Mouse (Mus musculus) intestine, embryonic 14.5 days (tissue): ENCODE data around the gene Rprml. TPM values are rescaled to one million over a fixed set of nuclear protein-coding genes. Genes with fewer than 3 reads are reported as not detected.
A peak's percentile ranks its signal among the peaks of the same experiment; 100 is the strongest.

Source experiments
- ATAC-seq: fragments of 200-750 bp; cut with Nextera tagmentation; replicated peaks from 2 replicates; pipeline ENCODE4 v1.8.0; 2017; ENCODE audit warnings: low read depth, moderate number of reproducible peaks, moderate TSS enrichment, moderate library complexity; ENCODE audit not compliant: low FRiP score, low TSS enrichment
- DNase-seq: peaks from one replicate; pipeline ENCODE4 v3.0.0-alpha.2; 2018; ENCODE audit warnings: low spot score
- H3K27ac ChIP-seq: fragments of 300-500 bp; sonication (generic); 2 replicates; pipeline ENCODE4 v1.5.1; 2014; ENCODE audit warnings: low read depth, mild to moderate bottlenecking, control low read depth
- H3K27me3 ChIP-seq: fragments of 300-500 bp; sonication (generic); replicated peaks from 2 replicates; pipeline ENCODE4 v1.6.1; 2014; ENCODE audit warnings: low read length, control low read depth; ENCODE audit not compliant: control insufficient read depth, insufficient read depth
- H3K36me3 ChIP-seq: fragments of 300-500 bp; sonication (generic); 2 replicates; pipeline ENCODE4 v1.6.1; 2014; ENCODE audit warnings: low read length, control low read depth; ENCODE audit not compliant: control insufficient read depth, insufficient read depth
- H3K4me1 ChIP-seq: fragments of 300-500 bp; sonication (generic); replicated peaks from 2 replicates; pipeline ENCODE4 v1.6.1; 2014; ENCODE audit warnings: low read length, control low read depth, mixed read lengths; ENCODE audit not compliant: control insufficient read depth, insufficient read depth
- H3K4me2 ChIP-seq: fragments of 300-500 bp; sonication (generic); 2 replicates; pipeline ENCODE4 v1.6.1; 2014; ENCODE audit warnings: low read length
- H3K4me3 ChIP-seq: fragments of 300-500 bp; sonication (generic); 2 replicates; pipeline ENCODE4 v1.5.1; 2014; ENCODE audit warnings: low read depth, low read length, control low read depth, mixed read lengths
- H3K9ac ChIP-seq: fragments of 300-500 bp; sonication (generic); 2 replicates; pipeline ENCODE4 v1.6.1; 2014; ENCODE audit warnings: mild to moderate bottlenecking, low read length
- H3K9me3 ChIP-seq: fragments of 300-500 bp; sonication (generic); 2 replicates; pipeline ENCODE4 v1.6.1; 2016; ENCODE audit warnings: low read length, control low read depth; ENCODE audit not compliant: control insufficient read depth
- WGBS: fragments of 180-500 bp; shearing (Covaris S2); extraction: QIAGEN DNeasy Blood & Tissue Kit; methylation state at CpG from one replicate; pipeline ENCODE4 v1.1.7; 2014; 5-methylcytosine and 5-hydroxymethylcytosine counted together
- polyA plus RNA-seq: library from polyadenylated mRNA; unstranded; fragments of >200 nt; fragmentation: Nextera tagmentation; extraction: Ambion mirVana; gene quantifications from 2 replicates; pipeline ENCODE4 v1.2.1, GENCODE M21; 2014

Rprml gene
- polyA plus RNA-seq, result not detected in 2 replicates

GRCm38 (mm10) chr11:103649301-103649982, at the start of gene Rprml:
TSS of gene Rprml (plus strand) at chr11:103649570.
- Histone ChIP-seq H3K4me3 (peak within 1 kb of the TSS; percentile 33), H3K4me1 (no peaks in the 10 kb centered on the region), H3K4me2 (peak within 1 kb of the TSS; percentile 56), H3K27me3 (peaks cover 75% of the 10 kb centered on the region), H3K36me3 (no peaks in the 10 kb centered on the region), H3K9ac (no peak within 1 kb of the TSS), H3K27ac (no peak within 1 kb of the TSS), H3K9me3 (no peaks in the 10 kb centered on the region)
- WGBS, result 1% methylated on average over 67 of the region's 71 CpGs
- ATAC-seq (no peak), DNase-seq (peak; percentile 59)

GRCm38 (mm10) chr11:103606611-103607010, 42.8 kb upstream of the Rprml start:
- no peak for ATAC-seq
- Histone ChIP-seq H3K36me3 (no peaks in the 10 kb centered on the region), H3K27me3 (no peaks in the 10 kb centered on the region), H3K9ac (no peak overlapping the region), H3K4me2 (no peak overlapping the region), H3K4me1 (no peaks in the 10 kb centered on the region), H3K9me3 (no peaks in the 10 kb centered on the region), H3K27ac (no peak overlapping the region), H3K4me3 (no peak overlapping the region)
- WGBS, result 65% methylated on average over 5 of the region's 5 CpGs
- DNase-seq, result no peak

- DNase-seq, result no peak
- Histone ChIP-seq H3K4me2 (no peak overlapping the region), H3K4me1 (no peaks in the 10 kb centered on the region), H3K36me3 (no peaks in the 10 kb centered on the region), H3K9me3 (no peaks in the 10 kb centered on the region), H3K27me3 (no peaks in the 10 kb centered on the region), H3K27ac (no peak overlapping the region), H3K4me3 (no peak overlapping the region), H3K9ac (no peak overlapping the region)
- no peak for ATAC-seq
- 89% methylated on average over 2 of the region's 2 CpGs for WGBS
Measured at GRCm38 (mm10) chr11:103610772-103611171, 38.6 kb upstream of the Rprml start.

- no peak within 1 kb of the TSS for H3K9ac ChIP-seq
- ATAC-seq (no peak), DNase-seq (no peak)
- H3K4me3 ChIP-seq, result no peak within 1 kb of the TSS
- no peaks in the 10 kb centered on the region for H3K4me1 ChIP-seq
- no peaks in the 10 kb centered on the region for H3K9me3 ChIP-seq
- WGBS, result 81% methylated on average over 9 of the region's 9 CpGs
- H3K27me3 ChIP-seq, result no peaks in the 10 kb centered on the region
- no peaks in the 10 kb centered on the region for H3K36me3 ChIP-seq
- no peak within 1 kb of the TSS for H3K27ac ChIP-seq
- no peak within 1 kb of the TSS for H3K4me2 ChIP-seq
Measured at GRCm38 (mm10) chr11:103621040-103621439, 28.3 kb upstream of the Rprml start, which contains the start of gene Gm884. TSS of gene Gm884 (minus strand) at chr11:103621140.

- Histone ChIP-seq H3K36me3 (no peaks in the 10 kb centered on the region), H3K4me1 (no peaks in the 10 kb centered on the region), H3K9me3 (no peaks in the 10 kb centered on the region), H3K27ac (no peak overlapping the region), H3K27me3 (no peaks in the 10 kb centered on the region), H3K4me3 (no peak overlapping the region), H3K4me2 (no peak overlapping the region), H3K9ac (no peak overlapping the region)
- 77% methylated on average over 23 of the region's 23 CpGs for WGBS
- ATAC-seq (no peak), DNase-seq (no peak)
Measured at GRCm38 (mm10) chr11:103627453-103627852, 21.9 kb upstream of the Rprml start.

GRCm38 (mm10) chr11:103634806-103635205, 14.6 kb upstream of the Rprml start:
- Histone ChIP-seq H3K4me2 (no peak overlapping the region), H3K4me1 (no peaks in the 10 kb centered on the region), H3K27me3 (peaks cover 4% of the 10 kb centered on the region), H3K27ac (no peak overlapping the region), H3K36me3 (no peaks in the 10 kb centered on the region), H3K9me3 (no peaks in the 10 kb centered on the region), H3K4me3 (no peak overlapping the region), H3K9ac (no peak overlapping the region)
- WGBS, result 86% methylated on average over 7 of the region's 7 CpGs
- DNase-seq (no peak), ATAC-seq (no peak)

GRCm38 (mm10) chr11:103635481-103635880, 13.9 kb upstream of the Rprml start:
- DNase-seq, result no peak
- H3K4me1 ChIP-seq, result no peaks in the 10 kb centered on the region
- H3K9me3 ChIP-seq, result no peaks in the 10 kb centered on the region
- no peak overlapping the region for H3K27ac ChIP-seq
- ATAC-seq, result no peak
- H3K4me3 ChIP-seq, result no peak overlapping the region
- H3K27me3 ChIP-seq, result peaks cover 11% of the 10 kb centered on the region
- H3K9ac ChIP-seq, result no peak overlapping the region
- H3K36me3 ChIP-seq, result no peaks in the 10 kb centered on the region
- 79% methylated on average over 3 of the region's 3 CpGs for WGBS
- no peak overlapping the region for H3K4me2 ChIP-seq

- no peak overlapping the region for H3K27ac ChIP-seq
Measured at GRCm38 (mm10) chr11:103636261-103636660, 13.1 kb upstream of the Rprml start.

GRCm38 (mm10) chr11:103638790-103639189, 10.6 kb upstream of the Rprml start, which contains the start of gene Lyzl6:
TSS of gene Lyzl6 (minus strand) at chr11:103638890.
- no peak for DNase-seq
- Histone ChIP-seq H3K4me3 (no peak within 1 kb of the TSS), H3K27me3 (peaks cover 12% of the 10 kb centered on the region), H3K27ac (no peak within 1 kb of the TSS), H3K36me3 (no peaks in the 10 kb centered on the region), H3K4me2 (no peak within 1 kb of the TSS), H3K9me3 (no peaks in the 10 kb centered on the region), H3K9ac (no peak within 1 kb of the TSS), H3K4me1 (no peaks in the 10 kb centered on the region)
- ATAC-seq, result no peak
- WGBS, result 69% methylated on average over 3 of the region's 3 CpGs

More at GRCm38 (mm10) chr11:103636261-103636660, 13.1 kb upstream of the Rprml start:
- Histone ChIP-seq H3K36me3 (no peaks in the 10 kb centered on the region), H3K9me3 (no peaks in the 10 kb centered on the region), H3K4me1 (no peaks in the 10 kb centered on the region), H3K4me2 (no peak overlapping the region), H3K27me3 (peaks cover 12% of the 10 kb centered on the region), H3K9ac (no peak overlapping the region), H3K4me3 (no peak overlapping the region)
- ATAC-seq (no peak), DNase-seq (no peak)
- WGBS, result 75% methylated on average over 6 of the region's 6 CpGs
